Mouse (Mus musculus): Measurements from ENCODE around the gene Rbm28.

- no peak for TF ChIP-seq POLR2A (IDR thresholded peaks at IDR 0.05; ENCODE audit: borderline replicate concordance, extremely low read depth, insufficient read depth, insufficient read length, poor library complexity, severe bottlenecking)
- peak; percentile 94 for TF ChIP-seq CTCF (IDR thresholded peaks at IDR 0.05; ENCODE audit: borderline replicate concordance, extremely low read depth, insufficient read depth, insufficient read length)
Measured at GRCm38 (mm10) chr6:29198309-29199222, 33.8 kb upstream of the Rbm28 start.
